Mouse (Mus musculus): ENCODE measurements around the gene Zfand4.
"Not testable (repeated sequence)": the region's sequence is repeated elsewhere in the genome, so short reads cannot be mapped to it uniquely, and the experiment has no call there.

Gene Zfand4

DNA sequence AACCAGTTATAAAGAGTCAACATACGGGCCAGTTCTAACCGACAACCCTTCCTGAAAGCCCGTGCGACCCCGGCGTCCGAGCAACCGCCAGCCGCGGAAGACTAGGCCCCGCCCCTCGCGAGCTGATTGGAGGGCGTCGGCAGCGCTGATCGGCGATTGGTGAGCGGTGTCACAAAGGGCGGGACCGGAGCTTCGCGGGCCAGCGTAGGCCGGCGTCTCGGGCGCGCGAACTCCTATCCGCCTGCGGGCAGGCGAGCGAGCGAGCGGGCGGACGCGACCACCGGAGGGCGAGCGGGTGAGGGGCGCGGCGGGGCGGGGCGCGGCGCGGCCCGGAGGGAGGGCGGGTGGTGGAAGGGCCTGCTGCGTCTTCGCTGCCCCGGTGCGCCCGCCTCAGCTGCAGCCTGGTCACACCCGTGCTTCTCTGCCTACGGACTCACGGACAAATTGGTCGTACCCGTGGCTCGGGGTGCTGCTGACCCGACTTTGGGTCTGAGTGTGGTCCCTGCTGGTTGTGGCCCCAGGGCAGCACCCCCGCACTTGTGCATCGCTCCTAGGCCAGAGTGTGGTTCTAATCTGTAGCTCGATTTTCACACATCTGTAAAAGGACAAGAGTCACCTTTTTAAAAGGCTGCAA, at the start of gene Zfand4:
Gene Zfand4 (plus strand): TSS at position 205 of the 634 bp plus-strand sequence.
- DNase-seq (ENCODE audit: inconsistent ontology term), result peak; percentile 91

DNA sequence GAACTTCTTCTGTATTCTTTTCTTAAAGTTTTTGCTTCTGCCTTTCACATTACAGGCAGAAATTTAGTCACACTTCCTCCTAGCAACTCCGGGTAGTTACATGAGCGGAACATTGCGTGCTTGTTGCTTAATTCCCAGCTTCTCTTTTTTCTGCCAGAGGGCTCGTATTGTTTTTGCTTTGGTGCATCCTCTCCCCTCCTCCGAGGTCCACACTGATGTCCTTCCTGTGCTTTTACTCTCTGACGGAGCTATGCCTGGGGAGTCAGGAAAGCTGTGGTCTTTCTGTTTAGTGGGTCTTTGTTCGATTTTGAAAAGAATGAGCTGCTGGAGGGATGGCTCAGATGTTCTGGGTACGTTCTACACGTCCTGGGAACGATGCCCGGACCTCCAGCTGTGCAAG, 36.3 kb upstream of the Zfand4 start:
- no peak for DNase-seq (ENCODE audit: inconsistent ontology term)

DNA sequence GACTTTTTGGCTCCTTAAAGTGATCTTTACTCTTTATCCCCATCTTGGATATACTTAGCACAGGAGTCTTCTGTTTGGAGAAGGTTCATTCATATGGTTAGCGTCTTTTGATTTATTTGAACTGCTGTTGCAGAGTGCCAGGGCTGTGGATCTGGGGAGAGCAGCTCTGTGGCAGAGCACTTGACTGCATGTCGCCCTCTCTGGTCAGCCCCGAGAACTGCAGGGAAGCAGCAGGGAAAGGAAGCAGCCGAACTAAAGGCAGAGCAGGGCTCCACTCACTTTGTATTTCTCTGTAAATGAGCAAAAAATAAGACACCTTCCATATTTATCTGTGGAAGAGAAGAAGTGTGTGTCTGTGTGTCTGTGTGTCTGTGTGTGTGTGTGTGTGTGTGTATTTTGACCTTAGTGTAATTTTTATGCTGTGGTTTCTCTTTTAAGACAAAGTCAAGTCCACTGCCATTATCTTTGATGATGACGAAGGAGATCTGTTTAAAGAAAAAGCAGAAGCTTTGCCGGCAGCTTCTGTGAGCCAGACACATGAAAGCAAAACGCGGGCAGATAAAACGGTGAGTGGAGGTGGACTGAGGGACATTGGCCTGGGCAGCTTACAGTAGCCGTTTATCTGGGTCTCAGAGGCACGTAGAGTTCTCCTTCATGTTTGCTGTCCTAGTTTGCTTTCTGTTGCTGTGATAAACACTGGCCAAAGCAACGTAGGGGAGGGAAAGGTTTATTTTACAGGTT, 35.1 kb upstream of the Zfand4 start:
- peak; percentile 31 for DNase-seq (ENCODE audit: inconsistent ontology term)

GRCm38 (mm10) chr6:116234821-116235220, 29.2 kb upstream of the Zfand4 start:
- not testable (repeated sequence) for DNase-seq (ENCODE audit: inconsistent ontology term)

DNA sequence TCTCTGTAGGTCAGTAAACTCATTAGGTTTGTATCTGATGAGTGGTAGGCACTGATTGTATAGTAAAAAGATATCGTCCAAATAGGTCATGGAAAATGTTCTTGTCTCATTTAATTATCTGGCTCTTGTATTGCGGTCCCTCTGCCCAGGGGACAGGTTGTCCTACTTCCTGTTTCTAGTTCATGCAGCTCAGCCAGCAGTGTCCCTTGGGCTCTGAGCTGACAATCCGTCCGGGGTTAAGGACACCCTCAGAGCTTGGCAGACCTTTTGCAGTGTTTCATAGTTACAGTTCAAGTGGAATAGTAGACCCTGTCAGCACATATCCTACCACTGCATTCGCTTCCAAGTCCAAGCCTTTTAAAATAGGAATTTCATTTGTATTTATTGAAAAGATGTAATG, 28.7 kb upstream of the Zfand4 start:
- DNase-seq (ENCODE audit: inconsistent ontology term), result no peak

DNA sequence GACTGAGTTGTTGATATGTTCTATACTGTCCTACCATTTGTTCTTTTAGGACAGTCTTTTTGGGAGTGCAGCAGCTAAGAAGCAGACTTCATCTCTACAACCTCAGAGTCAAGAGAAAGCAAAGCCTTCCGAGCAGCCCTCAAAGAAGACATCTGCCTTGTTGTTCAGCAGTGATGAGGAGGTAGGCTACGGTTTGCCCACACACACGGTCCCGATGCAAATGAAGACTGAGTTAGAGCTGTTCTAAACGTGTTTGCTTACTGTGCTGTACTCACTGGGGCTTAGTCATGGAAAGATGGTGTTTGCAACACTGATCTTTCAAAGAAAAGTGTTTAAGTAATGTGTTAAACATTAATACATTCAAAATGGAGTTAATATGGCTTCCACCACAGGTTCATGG, 25.9 kb upstream of the Zfand4 start:
- DNase-seq (ENCODE audit: inconsistent ontology term), result no peak

- DNase-seq (ENCODE audit: inconsistent ontology term), result peak; percentile 25
These were observed 23.7 kb upstream of the Zfand4 start for GRCm38 (mm10) chr6:116240371-116240770.

DNA sequence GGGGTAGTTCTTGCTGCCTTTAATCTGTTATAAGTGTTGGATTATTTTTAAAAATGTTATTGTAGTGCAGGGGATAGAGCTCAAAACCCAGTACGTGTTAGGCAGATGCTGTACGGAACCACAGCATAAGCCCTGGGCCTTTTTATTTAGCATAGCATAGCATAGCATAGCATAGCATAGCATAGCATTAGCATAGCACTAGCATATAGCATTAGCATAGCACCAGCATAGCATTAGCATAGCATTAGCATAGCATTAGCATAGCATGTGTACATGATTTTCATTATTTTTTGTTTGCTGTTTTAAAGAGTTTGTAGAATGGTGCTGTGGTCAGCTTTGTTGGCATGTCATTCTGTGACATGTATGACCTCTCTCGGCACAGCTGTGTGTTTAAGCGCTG, 4.4 kb upstream of the Zfand4 start:
- no peak for DNase-seq (ENCODE audit: inconsistent ontology term)

DNA sequence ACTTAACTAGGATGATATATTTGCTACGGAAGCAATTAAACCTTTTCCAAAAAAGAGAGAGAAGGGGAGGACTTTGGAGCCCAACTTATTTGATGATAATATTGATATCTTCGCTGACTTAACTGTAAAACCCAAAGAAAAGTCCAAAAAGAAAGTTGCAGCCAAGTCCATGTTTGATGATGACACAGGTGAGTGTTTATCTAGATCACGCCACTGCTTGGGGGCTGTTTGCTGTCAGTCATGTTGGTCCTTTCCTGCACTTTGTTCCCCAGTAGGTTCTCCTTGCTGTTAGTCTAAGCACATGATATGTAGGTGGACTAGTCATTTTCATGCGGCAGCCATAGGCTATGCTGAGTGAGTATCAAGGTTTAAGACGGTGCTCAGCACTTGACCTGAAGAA, 3.5 kb upstream of the Zfand4 start:
- no peak for DNase-seq (ENCODE audit: inconsistent ontology term)

- no peak for DNase-seq (ENCODE audit: inconsistent ontology term)
These were observed 1.2 kb upstream of the Zfand4 start for GRCm38 (mm10) chr6:116262824-116263223.

DNA sequence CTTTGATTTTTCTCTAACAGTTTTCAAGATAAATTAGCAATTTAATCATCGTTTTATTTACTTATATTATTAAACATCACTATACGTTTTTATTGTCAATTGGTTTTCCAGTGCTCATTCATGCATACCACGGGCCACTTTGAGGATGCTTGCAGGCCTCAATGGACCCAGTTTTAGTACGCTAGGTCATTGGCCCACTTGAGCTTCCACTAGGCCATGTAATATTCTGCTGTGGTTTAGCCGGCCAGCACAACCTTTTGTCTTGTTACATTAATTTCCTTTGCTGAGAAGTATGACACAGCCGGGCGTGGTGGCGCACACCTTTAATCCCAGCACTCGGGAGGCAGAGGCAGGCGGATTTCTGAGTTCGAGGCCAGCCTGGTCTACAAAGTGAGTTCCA, 814 bp downstream of the Zfand4 start:
- DNase-seq (ENCODE audit: inconsistent ontology term), result no peak

DNA sequence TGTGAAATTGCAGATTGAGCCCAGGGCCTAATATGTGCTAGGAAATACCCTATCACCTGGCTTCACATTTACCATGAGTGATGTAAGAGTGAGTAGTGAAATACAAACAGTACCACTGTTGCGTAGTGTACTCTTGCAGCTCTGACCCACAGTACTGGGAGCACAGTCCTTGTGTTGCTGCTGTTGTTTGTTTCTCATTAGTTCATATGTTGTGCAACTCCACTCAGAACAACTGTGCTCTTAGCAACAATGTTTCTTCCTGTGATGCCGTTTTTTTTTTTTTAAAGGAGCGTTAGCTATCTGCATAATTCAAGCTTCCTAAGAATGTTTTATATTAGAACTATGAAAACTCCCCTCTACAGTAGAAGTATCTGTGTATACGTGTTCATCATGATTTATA, 1.6 kb downstream of the Zfand4 start:
- DNase-seq (ENCODE audit: inconsistent ontology term), result no peak

DNA sequence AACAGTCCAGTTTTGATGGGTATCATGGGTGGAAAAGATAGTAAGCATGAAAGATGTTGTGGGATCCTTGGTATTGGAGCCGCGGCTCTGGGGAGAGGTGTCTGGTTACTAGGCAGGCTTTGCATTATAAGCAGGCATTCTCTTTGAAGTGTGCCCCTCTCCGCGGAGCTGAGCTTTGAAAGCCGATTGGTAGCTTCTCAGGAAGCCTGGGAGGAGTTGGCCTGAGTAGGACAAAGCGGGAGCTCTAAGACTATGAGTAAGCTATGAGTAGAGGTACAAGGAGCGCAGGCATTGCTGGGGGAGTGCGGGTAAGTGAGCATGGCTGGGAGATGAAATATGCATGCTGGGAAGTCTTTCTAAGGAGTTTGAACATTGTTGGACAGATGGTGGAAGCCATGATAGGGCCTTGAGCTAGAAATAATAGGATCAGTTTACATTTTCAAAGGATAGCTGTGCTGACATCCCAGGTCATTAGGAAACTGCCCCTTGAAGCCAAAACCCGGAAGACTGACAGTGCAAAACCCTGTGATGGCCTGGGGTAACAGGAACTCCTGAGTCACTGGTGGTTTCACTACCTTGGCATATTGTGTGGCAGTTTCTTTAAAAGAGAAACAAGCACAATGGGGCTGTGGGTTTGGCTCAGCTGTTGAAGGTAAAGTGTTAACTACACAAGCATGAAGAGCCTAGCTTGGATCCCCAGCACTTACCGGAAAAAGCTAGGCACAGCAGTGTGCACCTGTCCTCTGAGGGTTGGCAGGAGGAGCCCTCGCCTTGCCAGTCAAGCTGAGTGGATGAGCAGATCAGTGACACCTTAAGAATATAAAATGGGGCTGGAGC, 2.5 kb downstream of the Zfand4 start:
- peak; percentile 32 for DNase-seq (ENCODE audit: inconsistent ontology term)

- DNase-seq (ENCODE audit: inconsistent ontology term), result no peak
These were observed 3.0 kb downstream of the Zfand4 start for GRCm38 (mm10) chr6:116267110-116267423.

- no peak for DNase-seq (ENCODE audit: inconsistent ontology term)
These were observed 11.7 kb downstream of the Zfand4 start for GRCm38 (mm10) chr6:116275695-116276094.

GRCm38 (mm10) chr6:116278679-116279317, 14.8 kb downstream of the Zfand4 start:
- DNase-seq (ENCODE audit: inconsistent ontology term), result no peak

DNA sequence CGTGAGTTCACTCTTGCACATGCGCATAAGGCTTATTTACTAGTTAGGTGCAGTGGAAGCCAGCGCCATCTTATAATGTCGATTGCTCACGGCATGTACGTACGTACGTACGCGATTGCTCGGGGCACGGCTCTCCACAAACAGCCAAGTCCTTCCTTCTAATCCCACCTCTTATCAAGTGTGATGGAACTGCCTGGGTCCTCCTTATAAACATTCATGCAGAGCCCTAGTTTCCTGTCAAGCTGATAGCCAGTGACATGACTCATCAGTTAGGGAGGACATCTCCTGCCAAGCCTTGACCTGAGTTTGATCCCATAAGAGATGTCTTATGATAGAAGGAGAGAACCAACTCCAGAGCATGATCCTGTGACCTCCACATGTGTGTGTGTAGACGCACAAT, 17.0 kb downstream of the Zfand4 start:
- DNase-seq (ENCODE audit: inconsistent ontology term), result no peak

- DNase-seq (ENCODE audit: inconsistent ontology term), result no peak
These were observed 18.5 kb downstream of the Zfand4 start for GRCm38 (mm10) chr6:116282546-116282945.

DNA sequence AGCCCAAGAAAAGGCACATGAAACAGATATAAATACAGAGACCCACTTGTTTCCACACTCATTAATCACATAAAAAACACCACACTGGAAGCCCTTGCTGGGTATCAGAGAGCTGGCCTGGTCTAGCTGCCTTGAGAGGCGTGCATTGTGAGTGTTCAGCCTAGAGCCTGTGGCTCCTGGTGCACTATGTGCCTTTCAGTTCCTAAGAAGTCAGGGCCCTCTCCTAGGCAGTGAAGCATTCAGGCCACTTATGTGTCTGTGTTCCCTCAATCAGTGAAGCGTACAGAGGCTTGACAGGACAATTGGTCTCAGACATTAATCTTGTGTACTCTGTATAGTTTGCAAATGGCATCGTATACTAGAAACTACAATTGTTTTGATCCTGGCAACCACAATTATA, 19.3 kb downstream of the Zfand4 start:
- DNase-seq (ENCODE audit: inconsistent ontology term), result no peak

GRCm38 (mm10) chr6:116286321-116286720, 22.3 kb downstream of the Zfand4 start:
- DNase-seq (ENCODE audit: inconsistent ontology term), result no peak

GRCm38 (mm10) chr6:116286870-116287575, 23.0 kb downstream of the Zfand4 start:
- no peak for DNase-seq (ENCODE audit: inconsistent ontology term)

DNA sequence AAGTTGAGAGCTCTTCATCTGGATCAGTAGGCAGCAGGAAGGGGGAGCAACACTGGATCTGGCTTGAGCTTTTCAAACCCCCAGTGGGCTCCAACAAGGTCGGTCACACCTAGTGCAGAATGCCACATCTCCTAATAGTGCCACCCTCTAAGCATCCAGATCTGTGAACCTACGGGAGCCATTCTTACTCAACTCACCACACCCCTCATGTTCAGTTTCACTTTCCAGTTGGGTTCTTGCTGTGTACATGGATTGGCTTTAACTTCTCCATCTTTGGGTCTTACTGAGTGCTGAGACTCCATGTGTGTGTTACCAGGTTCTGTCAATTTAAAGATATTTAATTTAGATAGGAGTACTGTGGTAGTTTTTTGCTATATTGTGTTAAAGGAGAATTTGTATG, 47.4 kb downstream of the Zfand4 start:
- no peak for DNase-seq (ENCODE audit: inconsistent ontology term)
